Mouse (Mus musculus) natural killer cell, adult 2 months (primary cell): ENCODE data around the gene Atn1.

Experiments used
- DNase-seq, 2 experiments: peaks; one replicate each; pipeline ENCODE4 v3.0.0; 2022; ENCODE audit warnings: low spot score in 2 of 2

The Atn1 gene

GRCm38 (mm10) chr6:124711824-124712782 is 44.2 kb downstream of the Atn1 start, which contains the start of the genes Emg1 and Phb2:
Gene Emg1 (minus strand): TSS chr6:124712178.
Gene Phb2 (plus strand): TSS chr6:124712336.
- peak; percentile 97 to 98 for DNase-seq

GRCm38 (mm10) chr6:124708289-124708889 is 47.9 kb downstream of the Atn1 start:
- DNase-seq: no peak

- no peak for DNase-seq
These were observed 50.2 kb downstream of the Atn1 start for GRCm38 (mm10) chr6:124706061-124706627.

- DNase-seq: no peak
These were observed 51.9 kb downstream of the Atn1 start for GRCm38 (mm10) chr6:124704417-124704816.

GRCm38 (mm10) chr6:124703789-124704188 is 52.5 kb downstream of the Atn1 start:
- DNase-seq: no peak

GRCm38 (mm10) chr6:124702784-124703103 is 53.6 kb downstream of the Atn1 start:
- peak; percentile 62 to 79 for DNase-seq

- DNase-seq: no peak
These were observed 54.1 kb downstream of the Atn1 start for GRCm38 (mm10) chr6:124702102-124702783.

- DNase-seq: peak in 1 of 2 experiments; percentile 27
These were observed 55.0 kb downstream of the Atn1 start for GRCm38 (mm10) chr6:124701338-124701737.

- no peak for DNase-seq
These were observed 56.2 kb downstream of the Atn1 start for GRCm38 (mm10) chr6:124699962-124700610.

- no peak for DNase-seq
These were observed 57.0 kb downstream of the Atn1 start for GRCm38 (mm10) chr6:124699366-124699765.

GRCm38 (mm10) chr6:124698751-124699150 is 57.6 kb downstream of the Atn1 start:
- no peak for DNase-seq

GRCm38 (mm10) chr6:124696441-124697150 is 59.7 kb downstream of the Atn1 start:
- no peak for DNase-seq

GRCm38 (mm10) chr6:124694166-124694955 is 62.0 kb downstream of the Atn1 start:
- DNase-seq: peak; percentile 41 to 45

- DNase-seq: no peak
These were observed 62.9 kb downstream of the Atn1 start for GRCm38 (mm10) chr6:124693243-124693981.
